Mouse (Mus musculus): ENCODE measurements at regions not wholly inside any gene's neighbourhood (a gene's known extent, or its start where the extent isn't known, plus 50 kb on each side); places are given as distances from the start of the nearest gene placed in this dataset.

DNA sequence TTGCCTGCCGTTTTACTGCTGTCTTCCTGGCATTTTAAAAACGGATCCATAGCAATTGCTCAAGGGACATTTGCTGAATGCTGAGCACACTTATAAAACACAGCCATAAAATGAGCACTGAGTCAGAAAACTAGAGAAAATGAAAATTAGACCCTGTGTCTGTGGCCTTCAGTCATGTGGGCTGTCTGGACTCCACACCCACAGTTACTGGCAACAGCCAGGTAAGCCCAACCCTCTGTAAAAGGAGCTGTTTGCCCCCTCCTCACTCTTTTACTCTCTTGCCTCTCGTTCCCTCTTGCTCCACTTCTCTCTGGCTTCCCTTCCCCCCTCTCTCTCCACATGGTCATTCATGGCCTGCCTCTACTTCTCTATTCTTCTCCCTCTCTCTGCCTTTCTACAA, 2169.9 kb downstream of the 9330182O14Rik start:
- DNase-seq (ENCODE audit: low spot score) = no peak

DNA sequence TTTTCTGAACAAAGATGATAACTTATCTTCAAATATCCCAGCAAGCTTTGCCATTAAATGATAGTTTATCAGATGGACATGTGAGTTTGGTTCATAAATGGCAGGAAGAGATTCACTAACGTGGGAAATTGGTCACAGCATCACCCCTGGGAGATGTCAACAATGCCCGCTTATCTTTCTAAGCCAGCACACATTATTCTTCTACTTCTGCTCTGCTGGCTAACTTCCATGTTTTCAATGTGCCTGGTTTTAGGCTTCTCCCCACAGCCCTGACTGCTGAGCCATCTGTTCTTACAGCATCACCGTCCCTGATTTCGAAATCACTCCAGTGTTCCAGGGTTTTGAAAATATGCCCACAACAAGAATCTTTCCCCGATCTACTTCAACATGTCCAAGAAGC, 2175.4 kb downstream of the 9330182O14Rik start:
- DNase-seq (ENCODE audit: low spot score) = no peak

- DNase-seq (ENCODE audit: low spot score) = no peak
Measured at GRCm38 (mm10) chr15:42311166-42311565, 2177.0 kb downstream of the 9330182O14Rik start.

DNA sequence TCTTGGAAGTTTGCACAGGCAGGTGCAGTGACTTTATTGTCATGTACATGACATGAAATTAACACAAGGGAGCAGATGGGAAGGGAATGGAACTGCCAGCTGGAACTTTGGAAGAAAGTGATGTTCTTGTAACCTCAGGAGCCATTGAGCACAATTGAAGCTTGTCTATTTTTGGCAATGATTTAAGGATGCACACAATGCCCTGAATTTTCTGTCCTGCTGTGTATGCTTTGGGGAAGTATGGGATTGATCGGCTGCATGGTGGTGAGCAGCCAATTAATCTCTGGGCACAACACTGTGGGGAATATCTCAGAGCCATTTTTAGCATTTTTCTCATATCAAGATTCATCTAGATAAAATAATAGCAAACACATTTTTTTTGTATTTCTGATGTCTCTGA, 2186.2 kb downstream of the 9330182O14Rik start:
- DNase-seq (ENCODE audit: low spot score) = no peak

- DNase-seq (ENCODE audit: low spot score) = no peak
Measured at GRCm38 (mm10) chr15:42322940-42323339, 2188.8 kb downstream of the 9330182O14Rik start.

DNA sequence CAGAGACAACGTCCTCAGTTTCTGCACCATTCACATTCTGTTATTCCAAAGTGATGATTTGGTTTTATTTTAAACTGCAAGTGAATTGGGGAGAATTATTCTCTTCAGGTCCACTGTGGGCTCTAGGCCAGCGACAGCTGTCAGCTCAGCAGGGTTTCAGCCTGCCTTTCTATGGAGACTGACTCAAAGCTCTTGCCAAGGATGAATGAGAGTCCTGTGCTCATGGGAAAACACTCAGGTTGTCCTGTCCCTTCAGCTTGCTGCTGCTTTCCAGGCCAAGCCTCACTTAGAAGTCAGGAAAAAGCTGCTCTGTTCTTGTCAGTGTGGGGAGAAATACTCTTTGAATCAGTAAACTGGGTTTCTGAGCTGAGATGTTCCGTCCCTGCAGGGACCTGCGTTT, 2191.1 kb downstream of the 9330182O14Rik start:
- DNase-seq (ENCODE audit: low spot score) = no peak

GRCm38 (mm10) chr15:42328535-42328934, 2194.4 kb downstream of the 9330182O14Rik start:
- DNase-seq (ENCODE audit: low spot score) = no peak

DNA sequence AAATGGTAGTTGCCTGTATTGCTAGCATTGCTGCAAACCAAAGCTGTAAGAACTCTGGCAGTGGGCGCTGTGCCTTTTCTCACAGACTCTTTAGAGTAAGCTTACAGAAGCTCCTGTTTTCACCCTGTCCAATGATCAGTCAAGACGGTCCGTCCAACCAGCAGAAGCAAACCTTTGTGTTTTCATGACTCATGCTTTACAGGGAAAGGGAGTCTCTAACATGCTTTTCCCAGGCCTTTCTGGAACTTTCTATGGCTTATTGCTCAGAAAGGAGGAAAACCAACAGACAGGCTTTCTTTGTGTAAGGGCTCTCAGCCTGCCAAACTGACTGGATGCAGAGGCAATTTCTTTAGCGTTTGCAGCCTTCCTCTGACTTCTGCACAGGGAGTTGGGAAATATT, 2195.6 kb downstream of the 9330182O14Rik start:
- DNase-seq (ENCODE audit: low spot score) = no peak

GRCm38 (mm10) chr15:42333642-42334041, 2199.5 kb downstream of the 9330182O14Rik start:
- DNase-seq (ENCODE audit: low spot score) = no peak

DNA sequence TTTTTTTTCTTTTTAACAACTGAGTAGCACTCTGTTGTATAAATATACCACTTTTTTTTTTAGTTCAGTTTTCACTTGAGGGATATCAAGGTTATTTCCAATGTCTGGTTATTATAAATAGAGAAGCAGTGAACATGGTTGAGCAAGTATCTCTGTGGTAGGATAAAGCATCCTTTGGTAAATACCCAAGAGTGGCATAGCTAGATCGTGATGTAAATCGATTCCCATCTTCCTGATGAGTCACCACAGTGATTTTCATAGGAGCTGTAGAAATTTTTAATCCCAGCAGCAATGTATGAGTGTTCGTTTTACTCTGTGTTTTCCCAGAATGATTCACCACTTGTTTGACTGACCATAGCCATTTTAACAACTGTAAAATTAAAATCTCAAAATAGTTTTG, 2212.0 kb downstream of the 9330182O14Rik start:
- DNase-seq (ENCODE audit: low spot score) = no peak

- no peak for DNase-seq (ENCODE audit: low spot score)
Measured at GRCm38 (mm10) chr15:42361871-42362270, 2227.7 kb downstream of the 9330182O14Rik start.

DNA sequence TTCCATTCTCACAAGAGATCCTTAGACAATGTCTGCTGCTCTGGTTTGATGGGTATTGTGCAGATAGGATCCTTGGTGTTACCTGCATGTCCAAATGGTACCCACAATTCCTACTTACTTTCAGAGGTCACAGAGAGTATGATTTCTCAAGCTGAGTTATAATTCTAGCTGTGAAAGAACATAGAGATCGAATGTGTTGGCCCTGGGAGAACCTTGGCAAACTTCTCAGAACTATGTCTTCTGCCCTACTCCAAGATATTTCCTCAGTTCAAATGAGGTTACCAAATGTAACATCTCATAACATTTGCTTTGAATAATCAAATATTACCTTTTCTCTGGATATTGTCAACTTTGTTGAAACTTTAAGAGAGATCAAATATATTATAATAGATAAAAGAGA, 2230.8 kb downstream of the 9330182O14Rik start:
- DNase-seq (ENCODE audit: low spot score) = no peak

- DNase-seq (ENCODE audit: low spot score) = no peak
Measured at GRCm38 (mm10) chr15:42366796-42367195, 2232.6 kb downstream of the 9330182O14Rik start.

GRCm38 (mm10) chr15:42369603-42370002, 2235.4 kb downstream of the 9330182O14Rik start:
- no peak for DNase-seq (ENCODE audit: low spot score)

DNA sequence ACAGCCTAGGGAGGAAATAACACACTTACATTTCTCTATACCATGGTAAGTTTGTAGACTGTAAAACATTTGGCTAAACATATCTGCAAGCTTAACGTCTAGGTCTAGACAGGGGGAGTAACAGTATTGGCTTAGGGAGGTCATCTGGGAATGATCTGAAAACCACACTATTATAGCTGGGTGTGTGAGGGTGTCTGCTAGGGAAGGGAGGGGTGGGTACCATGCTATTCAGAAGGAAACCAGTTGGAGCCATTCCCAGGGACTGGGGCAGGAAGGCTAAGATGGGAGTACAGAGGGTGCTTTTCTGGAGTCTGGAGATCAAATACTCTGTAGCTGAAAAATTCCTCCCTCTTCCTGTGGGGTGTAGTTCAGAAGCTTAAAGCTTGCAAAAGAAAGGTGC, 2235.9 kb downstream of the 9330182O14Rik start:
- DNase-seq (ENCODE audit: low spot score) = no peak

DNA sequence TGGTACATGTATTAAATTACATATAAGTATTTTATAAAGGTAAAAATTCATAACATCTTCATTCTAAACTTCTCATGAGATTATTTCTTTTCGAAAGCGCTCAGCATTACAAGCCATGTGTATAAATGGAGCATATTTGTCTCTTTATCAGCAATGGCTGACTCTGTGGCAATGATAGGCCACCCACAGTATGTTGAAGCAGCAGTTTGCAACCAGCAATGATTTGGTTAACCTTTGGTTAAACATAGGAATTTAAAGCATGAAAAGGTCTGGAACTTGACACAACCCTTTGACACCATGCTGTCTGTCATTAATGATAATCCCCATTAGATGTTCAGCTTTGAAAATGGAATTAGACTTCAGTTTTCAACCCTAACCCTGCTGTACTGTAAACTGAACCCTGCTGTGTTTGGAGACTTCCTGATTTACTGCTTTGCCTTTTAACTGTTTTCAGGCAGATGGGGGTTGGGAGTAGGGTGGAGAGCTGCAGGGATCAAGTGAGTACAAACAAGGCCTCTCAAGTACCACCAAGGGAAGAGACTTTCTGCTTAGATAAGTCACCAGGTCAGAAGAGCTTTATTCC, 2238.6 kb downstream of the 9330182O14Rik start:
- no peak for DNase-seq (ENCODE audit: low spot score)

Measured in testis, postnatal 14 days (tissue).